ENCODE assay signal across 18 mouse cellular contexts in genomic region chr15:36717835-36718234, GRCm38 (mm10).
"Had no signal": no experiment of that assay in that cellular context is flagged by ENCODE, and none has a peak within 500 bp of the region (broad histone marks: within the 10 kb centered on the region; RNA-seq: fewer than 3 reads in every experiment).

No protein-coding gene starts in this region.

- ATAC-seq: intestine, embryonic 15.5 days; liver, embryonic 12.5 days had no signal

- H3K27ac ChIP-seq: intestine, embryonic 15.5 days; limb, embryonic 13.5 days; liver, embryonic 12.5 days; liver, embryonic 15.5 days; lung, embryonic 15.5 days; stomach, postnatal 0 days had no signal

- H3K9ac ChIP-seq: intestine, embryonic 15.5 days; limb, embryonic 13.5 days; liver, embryonic 12.5 days; liver, embryonic 15.5 days; lung, embryonic 15.5 days had no signal

- H3K27me3 ChIP-seq: intestine, embryonic 15.5 days; limb, embryonic 13.5 days; liver, embryonic 12.5 days; liver, embryonic 15.5 days; lung, embryonic 15.5 days had no signal

- H3K4me2 ChIP-seq: intestine, embryonic 15.5 days; limb, embryonic 13.5 days; liver, embryonic 12.5 days; liver, embryonic 15.5 days; lung, embryonic 15.5 days; midbrain, embryonic 11.5 days had no signal

- H3K4me3 ChIP-seq: intestine, embryonic 15.5 days; limb, embryonic 13.5 days; liver, embryonic 12.5 days; liver, embryonic 15.5 days; lung, embryonic 15.5 days had no signal

- DNase-seq: kidney, postnatal 4 days; left cerebral cortex, postnatal 4 days; liver; lung, adult 18-20 months; lung, postnatal 10 days; lung, postnatal 4 days; midbrain, embryonic 14.5 days; right cerebral cortex, postnatal 4 days; thymus, adult 2 months; thymus, postnatal 14 days; thymus, postnatal 4 days had no signal

- H3K36me3 ChIP-seq: intestine, embryonic 15.5 days; limb, embryonic 13.5 days; liver, embryonic 12.5 days; liver, embryonic 15.5 days; lung, embryonic 15.5 days had no signal

- H3K9me3 ChIP-seq: intestine, embryonic 15.5 days; limb, embryonic 13.5 days; liver, embryonic 12.5 days; liver, embryonic 15.5 days; lung, embryonic 15.5 days had no signal
